Comparison of ENCODE assay signal across 8 mouse cellular contexts in genomic region chr14:61597968-61598367, GRCm38 (mm10). TPM values are rescaled to one million over a fixed set of nuclear protein-coding genes. Genes with fewer than 3 reads are reported as not detected.
A peak's percentile ranks its signal among the peaks of the same experiment; 100 is the strongest.
DNase-seq lines count a peak whose midpoint lies in the region; ATAC-seq and TF ChIP-seq lines count a peak whose summit lies in the region.

Gene Trim13, plus strand, starts transcription at chr14:61598247.

- no peak for ATAC-seq in midbrain, embryonic 14.5 days (ENCODE audit: low FRiP score, low TSS enrichment)
- ATAC-seq in cerebellum, adult (ENCODE audit: insufficient number of reproducible peaks, low FRiP score, low TSS enrichment), result no peak

- H3K27me3 ChIP-seq in thymus, adult 2 months (ENCODE audit: control insufficient read depth, insufficient read depth, low read length), result no peaks in the 10 kb centered on the region
- no peaks in the 10 kb centered on the region for H3K27me3 ChIP-seq in midbrain, embryonic 14.5 days (ENCODE audit: control insufficient read depth, insufficient read depth, low read length)

- peak within 1 kb of the TSS; percentile 67 for H3K4me2 ChIP-seq in midbrain, embryonic 14.5 days (ENCODE audit: low read length)

- WGBS in thymus, adult 2 months, result 7% methylated on average over 5 of the region's 5 CpGs
- WGBS in midbrain, embryonic 14.5 days, result 60% methylated on average over 5 of the region's 5 CpGs

- no peak for DNase-seq in gastrocnemius, adult 2 months
- DNase-seq in gastrocnemius, postnatal 36 days, result no peak
- DNase-seq in thymus, adult 2 months, result peak; percentile 7
- no peak for DNase-seq in thymus, adult 18-20 months
- no peak for DNase-seq in layer of hippocampus, postnatal 14 days (ENCODE audit: low spot score in 2 of 2)
- no peak for DNase-seq in midbrain, embryonic 14.5 days
- no peak for DNase-seq in right cerebral cortex, postnatal 25 days

- no peaks in the 10 kb centered on the region for H3K36me3 ChIP-seq in thymus, adult 2 months (ENCODE audit: control insufficient read depth, insufficient read depth, low read length)
- H3K36me3 ChIP-seq in midbrain, embryonic 14.5 days (ENCODE audit: control insufficient read depth, insufficient read depth, low read length), result no peaks in the 10 kb centered on the region

- H3K4me3 ChIP-seq in gastrocnemius, adult 2 months, result peak within 1 kb of the TSS; percentile 91
- peak within 1 kb of the TSS; percentile 94 for H3K4me3 ChIP-seq in thymus, adult 2 months (ENCODE audit: control insufficient read depth, insufficient read depth, low read length)
- H3K4me3 ChIP-seq in midbrain, embryonic 14.5 days (replicated peaks; ENCODE audit: low read depth, low read length), result peak within 1 kb of the TSS; percentile 74

- H3K27ac ChIP-seq in gastrocnemius, adult 2 months, result peak within 1 kb of the TSS; percentile 89
- no peak within 1 kb of the TSS for H3K27ac ChIP-seq in thymus, adult 2 months (ENCODE audit: control insufficient read depth, insufficient read depth, low read length)
- H3K27ac ChIP-seq in midbrain, embryonic 14.5 days (replicated peaks; ENCODE audit: low read depth, low read length), result no peak within 1 kb of the TSS

- no peaks in the 10 kb centered on the region for H3K9me3 ChIP-seq in midbrain, embryonic 14.5 days (ENCODE audit: control insufficient read depth, low read length)

- TF ChIP-seq CTCF in gastrocnemius, adult 2 months (IDR thresholded peaks at IDR 0.05), result no peak
- TF ChIP-seq CTCF in thymus, adult 2 months (IDR thresholded peaks at IDR 0.05; ENCODE audit: borderline replicate concordance, control insufficient read depth, extremely low read depth, insufficient read depth, low read length, poor library complexity), result no peak

- peaks cover 19% of the 10 kb centered on the region for H3K4me1 ChIP-seq in thymus, adult 2 months (replicated peaks; ENCODE audit: control insufficient read depth, insufficient read depth, low read length)
- peaks cover 22% of the 10 kb centered on the region for H3K4me1 ChIP-seq in midbrain, embryonic 14.5 days (ENCODE audit: control insufficient read depth, insufficient read depth, low read length)

- no peak within 1 kb of the TSS for H3K9ac ChIP-seq in midbrain, embryonic 14.5 days (replicated peaks; ENCODE audit: low read length)

- no peak for TF ChIP-seq POLR2A in thymus, adult 2 months (IDR thresholded peaks at IDR 0.05; ENCODE audit: control insufficient read depth, extremely low read depth, insufficient read depth, low read length, poor library complexity)

- intact Hi-C loops in gastrocnemius, adult 2 months (cut with DNase I), result no loop called here
- intact Hi-C loops in gastrocnemius, postnatal 36 days (cut with DNase I), result no loop called here

RNA-seq across cellular contexts. Expression of gene Trim13, which starts in this region (rescaled TPM):
- 1 to 10 TPM; 6.6 to 8.5 TPM for total RNA-seq in gastrocnemius, adult 2 months (2021)
- 1 to 10 TPM; 5.3 to 7.4 TPM for total RNA-seq in gastrocnemius, postnatal 36 days (2021)
- 1.8 and 2.6 TPM in 2 replicates for polyA plus RNA-seq in thymus, adult 2 months (2012; rRNA removed)
- total RNA-seq in layer of hippocampus, postnatal 14 days (2021), result 10 to 100 TPM; 12.4 to 14.0 TPM
- 50.8 and 59.9 TPM in 2 replicates for polyA plus RNA-seq in midbrain, embryonic 14.5 days (2014; fragmentation: Nextera tagmentation; extraction: Ambion mirVana)

Comparison
In these comparisons a context has a peak if more than half of its experiments do, and no peak if none do; other contexts are left out.
1. RNA of gene Trim13 (polyA plus RNA-seq): 50.8 to 59.9 TPM in midbrain, embryonic 14.5 days; 1.8 to 2.6 TPM in thymus, adult 2 months; every median in the first group is over 10 times any median in the second.
2. Peak in every context shown above with its lines, with median percentiles within 50 percentile points of each other: H3K4me3 ChIP-seq.